Mouse (Mus musculus): ENCODE results near the gene Sdhaf3. TPM values are rescaled to one million over a fixed set of nuclear protein-coding genes. Genes with fewer than 3 reads are reported as not detected.

The Sdhaf3 gene
- polyA plus RNA-seq (2014; fragmentation: Illumina TruSeq; extraction: RNeasy Lipid Tissue Mini Kit (QIAGEN cat#74804); ENCODE audit: low read depth, low replicate concordance), result 15.0 TPM

GRCm38 (mm10) chr6:6955764-6956561, at the start of gene Sdhaf3:
TSS of gene Sdhaf3 (plus strand) at chr6:6956004.

Other genes with a start within 250 kb of the Sdhaf3 start
- not detected for gene Dlx6, start 92.7 kb upstream of the Sdhaf3 start, polyA plus RNA-seq (2014; fragmentation: Illumina TruSeq; extraction: RNeasy Lipid Tissue Mini Kit (QIAGEN cat#74804); ENCODE audit: low read depth, low replicate concordance)
- gene Dlx5, start 73.9 kb upstream of the Sdhaf3 start, polyA plus RNA-seq (2014; fragmentation: Illumina TruSeq; extraction: RNeasy Lipid Tissue Mini Kit (QIAGEN cat#74804); ENCODE audit: low read depth, low replicate concordance), result not detected